Mouse (Mus musculus): Measurements from ENCODE around the gene Uqcc3.
"Not testable (repeated sequence)": the region's sequence is repeated elsewhere in the genome, so short reads cannot be mapped to it uniquely, and the experiment has no call there.

Uqcc3 gene

DNA sequence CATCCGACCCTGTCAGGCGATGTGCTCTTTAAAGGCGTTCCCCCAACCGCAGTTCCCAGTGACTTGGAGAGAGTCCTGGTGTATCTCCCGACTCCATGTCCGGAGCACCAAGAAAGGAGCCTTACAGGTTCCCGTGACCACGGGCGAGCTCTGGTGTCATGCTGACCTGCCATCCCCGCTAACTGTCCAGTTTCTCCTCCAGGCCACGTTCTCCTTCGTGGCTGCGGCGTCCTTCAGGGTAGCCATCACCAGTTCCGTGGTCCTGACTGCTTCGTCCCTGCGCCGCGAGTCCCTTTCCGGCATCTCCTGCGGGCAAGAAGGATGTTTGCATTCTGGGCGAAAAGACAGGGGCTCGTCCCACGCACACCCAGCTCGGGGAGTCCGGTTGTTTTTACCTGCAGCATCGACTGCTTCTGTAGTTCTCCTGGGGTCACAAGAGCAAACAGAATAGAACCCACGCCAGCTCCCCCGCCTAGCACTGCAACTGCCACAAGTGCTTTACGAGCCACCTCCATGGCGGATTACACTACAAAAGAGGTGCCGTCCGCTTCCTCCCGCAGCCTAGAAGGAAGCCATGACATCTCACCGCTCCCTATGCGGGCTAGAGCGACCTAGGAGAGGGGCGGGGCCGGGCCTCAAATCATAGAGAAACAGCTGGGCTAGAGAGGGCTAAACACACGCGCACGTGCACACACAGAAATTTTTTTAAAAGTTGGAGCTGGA lies at the start of gene Uqcc3:
Uqcc3 (minus strand) TSS at position 613 of the 723 bp plus-strand sequence.
- DNase-seq (ENCODE audit: low spot score) = peak; percentile 54

DNA sequence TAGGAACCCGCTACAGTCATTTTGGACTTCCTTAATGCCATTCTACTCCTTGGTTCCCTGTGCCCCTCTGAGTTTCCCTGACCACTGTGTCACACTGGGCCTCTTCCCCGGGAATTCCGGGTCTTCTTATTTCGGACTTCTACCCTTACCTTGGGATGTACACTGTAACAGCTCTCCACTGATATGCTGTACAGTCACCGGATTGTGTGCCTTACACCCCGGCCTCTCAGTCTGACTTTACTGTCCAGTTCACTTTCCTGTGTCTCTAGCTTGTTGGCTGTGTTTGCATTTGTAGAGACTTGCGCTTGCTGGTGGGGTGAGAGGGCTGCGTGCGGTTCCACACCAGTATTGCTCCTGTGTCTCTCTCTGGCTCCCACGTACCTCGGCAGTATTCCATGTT lies 49.4 kb upstream of the Uqcc3 start:
- DNase-seq (ENCODE audit: low spot score) = no peak

DNA sequence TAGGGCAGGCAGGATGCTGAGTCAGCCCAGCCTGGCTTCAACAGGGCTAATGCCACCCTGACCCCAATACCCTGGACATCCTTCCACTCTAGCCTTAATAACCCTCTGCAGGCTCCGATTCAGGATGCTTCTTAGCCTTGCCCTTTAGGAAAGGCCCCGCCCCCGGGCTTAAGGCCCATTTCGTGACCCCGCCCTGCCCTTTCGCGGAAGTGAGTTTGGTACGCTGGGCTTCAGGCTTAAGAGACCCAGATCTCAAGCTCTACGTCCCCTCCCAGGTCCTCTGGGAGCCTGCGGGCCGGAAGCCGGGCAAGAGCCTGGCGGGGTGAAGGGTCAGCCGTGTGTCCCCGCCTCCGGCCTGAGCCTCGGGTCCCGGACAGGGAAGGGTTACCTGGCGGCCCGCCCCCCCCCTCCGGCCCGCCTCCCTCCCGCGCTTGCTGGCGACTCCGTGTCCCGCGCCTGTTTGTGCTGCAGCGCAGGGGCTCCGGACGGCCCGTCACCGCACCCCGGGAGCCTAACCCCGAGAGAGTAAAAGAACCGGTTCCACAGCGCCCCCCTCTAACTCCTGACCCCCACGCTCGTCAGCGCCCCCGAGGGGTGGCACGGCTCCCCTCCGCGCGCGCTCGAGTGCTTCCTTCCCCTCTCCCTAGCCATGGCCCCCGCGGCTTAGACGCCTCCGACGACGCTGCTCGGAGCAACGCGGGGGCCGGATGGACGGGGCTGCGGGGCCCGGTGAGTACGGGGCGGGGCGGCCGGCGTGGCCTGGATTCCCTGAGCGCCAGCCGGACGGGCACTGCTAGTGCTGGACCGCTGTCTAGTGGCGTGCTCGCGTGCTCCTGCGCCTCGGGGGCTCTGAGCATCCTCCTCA lies 48.7 kb upstream of the Uqcc3 start, which contains the start of the genes Rom1 and Eml3:
Rom1 (minus strand) TSS at position 133 of the 865 bp plus-strand sequence.
Eml3 (plus strand) TSS at position 329 of the 865 bp plus-strand sequence.
- DNase-seq (ENCODE audit: low spot score) = no peak

DNA sequence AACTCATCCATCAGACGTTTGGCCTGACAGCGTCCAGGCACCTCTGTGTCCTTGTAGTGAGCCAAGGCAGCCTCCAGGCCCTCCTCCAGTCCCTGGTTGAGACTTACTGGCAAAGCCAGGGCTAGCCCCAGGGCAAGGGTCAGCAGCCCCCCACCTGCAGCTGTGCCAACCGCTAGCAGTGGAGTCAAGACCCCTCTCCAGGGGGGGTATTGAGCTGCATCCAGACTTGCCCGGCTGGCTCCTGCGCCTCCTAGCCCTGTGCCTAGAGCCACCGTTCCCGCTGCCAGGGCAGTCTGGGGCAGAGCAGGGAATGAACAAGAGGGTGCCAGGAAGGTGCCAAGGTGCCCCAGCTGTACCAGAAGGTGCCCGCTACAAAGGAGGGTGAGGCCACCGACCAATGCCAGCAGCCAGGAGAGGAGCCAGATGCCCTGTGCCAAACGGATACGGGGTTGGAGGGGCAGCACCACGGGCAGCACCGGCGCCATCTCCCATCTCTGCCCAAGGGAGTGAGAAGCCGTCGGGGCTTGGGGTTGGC lies 48.0 kb upstream of the Uqcc3 start:
- DNase-seq (ENCODE audit: low spot score) = no peak

DNA sequence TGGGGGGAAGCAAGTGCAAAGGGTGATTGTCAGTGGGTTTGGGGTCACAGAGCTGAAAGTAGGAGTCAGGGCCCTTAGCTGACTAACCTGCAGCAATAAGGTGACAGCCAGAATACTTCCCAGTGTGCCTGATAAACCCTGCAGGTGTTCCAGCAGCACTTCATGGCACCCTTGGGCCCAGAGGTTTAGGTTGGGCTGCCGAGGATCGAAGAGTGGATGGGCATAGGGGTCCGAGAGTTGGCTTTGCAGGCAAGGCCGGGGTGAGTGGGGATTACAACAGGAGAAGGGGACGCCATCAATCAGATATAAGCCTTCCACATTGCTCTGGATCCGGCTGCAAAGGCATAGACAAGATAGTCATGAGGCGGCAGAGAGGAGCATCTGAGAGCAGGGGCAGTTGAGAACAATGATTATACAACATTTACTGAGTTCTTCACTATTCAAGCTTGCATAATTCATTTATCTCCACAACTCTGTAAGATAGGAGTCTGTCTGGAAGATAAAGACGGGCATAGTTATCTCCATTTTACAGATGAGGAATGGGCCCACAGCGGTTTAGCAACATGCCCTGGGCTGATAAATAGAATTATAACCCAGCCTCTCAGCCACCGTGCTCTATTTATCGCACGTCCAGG lies 47.3 kb upstream of the Uqcc3 start:
- no peak for DNase-seq (ENCODE audit: low spot score)

DNA sequence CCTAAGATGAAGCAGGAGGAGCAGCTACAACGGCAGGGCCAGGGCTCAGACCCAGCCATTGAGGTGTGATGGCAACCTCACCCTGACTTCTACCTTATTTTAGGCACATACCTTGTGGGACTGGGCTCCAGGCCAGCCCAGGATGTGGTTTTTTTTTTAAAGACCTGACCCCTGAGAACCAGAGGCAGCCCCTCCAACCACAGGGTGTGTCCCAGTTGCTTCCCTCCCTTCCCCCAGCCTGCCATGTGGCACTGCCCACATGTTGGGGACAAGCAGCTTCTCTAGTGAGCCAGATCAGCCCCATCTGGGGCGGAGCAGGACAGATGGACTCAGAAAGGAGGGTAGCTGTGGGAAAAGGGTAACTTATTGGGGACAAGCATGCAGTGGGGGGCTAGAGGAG lies 46.0 kb upstream of the Uqcc3 start:
- DNase-seq (ENCODE audit: low spot score) = no peak

DNA sequence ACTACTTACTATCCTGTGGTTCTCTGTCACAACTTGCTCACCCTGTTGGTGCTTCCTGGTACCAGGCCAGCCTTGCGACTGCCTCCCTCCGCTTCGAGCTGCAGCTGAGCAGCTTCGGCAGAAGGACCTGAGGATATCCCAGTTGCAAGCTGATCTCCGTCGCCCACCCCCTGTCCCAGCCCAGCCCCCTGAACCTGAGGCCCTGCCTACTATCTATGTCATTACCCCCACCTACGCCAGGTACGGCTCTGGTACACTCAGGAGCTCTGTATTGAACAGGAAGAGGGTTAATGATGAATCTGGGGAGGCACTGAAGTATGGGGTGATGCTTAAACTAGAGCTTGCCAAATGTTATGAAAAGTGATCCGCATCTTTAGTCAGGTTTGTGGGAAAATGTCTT lies 41.0 kb upstream of the Uqcc3 start:
- DNase-seq (ENCODE audit: low spot score) = no peak

DNA sequence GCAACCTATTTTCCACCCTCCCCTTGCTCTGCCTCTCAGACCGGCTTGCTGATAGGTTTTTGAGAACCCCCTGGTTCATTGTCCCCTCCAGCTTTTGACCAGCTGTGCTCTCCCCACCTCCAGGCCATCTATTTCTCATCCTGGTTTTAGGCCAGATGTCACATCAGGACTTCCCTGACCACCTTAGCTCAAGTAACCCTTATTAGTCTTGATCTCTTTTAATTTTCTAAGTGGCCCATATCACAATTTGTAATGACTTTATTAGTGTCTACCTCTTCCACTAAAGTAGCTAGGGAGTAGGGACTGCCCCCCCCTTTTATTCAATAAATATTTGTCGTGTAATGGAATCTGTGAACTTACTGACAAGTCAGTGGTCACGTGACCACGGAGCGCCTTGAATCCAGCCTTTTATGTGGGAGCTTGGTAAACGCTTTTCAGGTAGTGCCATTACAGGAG lies 40.1 kb upstream of the Uqcc3 start:
- DNase-seq (ENCODE audit: low spot score) = no peak

DNA sequence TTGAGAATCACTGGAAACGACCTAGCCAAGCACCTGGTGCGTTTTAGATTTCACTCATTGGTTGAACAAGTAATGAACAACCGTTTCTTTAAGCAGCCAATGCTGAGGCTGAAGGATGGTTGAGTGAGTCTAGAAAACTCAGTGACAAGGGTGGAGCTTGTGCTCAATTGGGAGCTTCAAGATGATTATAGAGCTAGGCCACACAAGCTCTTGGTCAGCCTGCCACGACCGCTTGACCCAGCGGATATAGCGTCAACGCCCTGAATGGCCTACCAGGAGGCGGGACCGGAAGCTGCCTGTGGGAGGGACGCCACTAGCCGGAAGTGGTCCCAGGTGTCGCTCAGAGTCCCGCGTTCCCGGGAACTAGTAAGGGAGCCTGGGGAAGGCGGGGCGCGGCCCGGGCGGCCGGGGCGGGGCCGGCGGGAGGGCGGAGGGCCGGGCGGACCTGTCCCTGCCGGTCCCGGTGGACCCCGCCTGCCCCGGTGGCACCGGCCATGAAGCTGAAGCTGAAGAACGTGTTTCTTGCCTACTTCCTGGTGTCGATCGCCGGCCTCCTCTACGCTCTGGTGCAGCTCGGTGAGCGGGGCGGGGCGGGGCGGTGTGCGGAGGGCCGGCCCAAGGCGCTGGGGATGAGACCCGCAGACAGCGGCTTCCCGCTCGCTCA lies 39.5 kb upstream of the Uqcc3 start, which contains the start of gene B3gat3:
B3gat3 (plus strand) TSS at position 302 of the 664 bp plus-strand sequence.
- DNase-seq (ENCODE audit: low spot score) = peak; percentile 82

DNA sequence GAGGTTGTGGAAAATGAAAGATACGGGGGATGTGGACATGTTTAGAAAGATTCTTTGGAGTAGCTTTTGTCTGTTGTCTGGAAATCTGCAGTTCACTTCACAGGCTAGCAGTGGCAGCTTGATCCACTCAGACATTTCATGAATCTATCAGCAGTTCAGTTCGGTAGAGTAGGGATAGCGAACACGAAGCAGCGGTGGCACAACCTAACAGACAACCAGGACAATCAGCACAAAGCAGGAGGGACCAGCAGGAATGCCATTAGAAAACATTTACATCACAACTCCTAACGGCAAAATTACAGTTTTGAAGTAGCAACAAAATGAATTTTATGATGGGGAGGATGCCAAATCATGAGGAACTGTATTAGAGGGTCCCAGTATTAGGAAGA lies 39.0 kb upstream of the Uqcc3 start:
- DNase-seq (ENCODE audit: low spot score) = no peak

DNA sequence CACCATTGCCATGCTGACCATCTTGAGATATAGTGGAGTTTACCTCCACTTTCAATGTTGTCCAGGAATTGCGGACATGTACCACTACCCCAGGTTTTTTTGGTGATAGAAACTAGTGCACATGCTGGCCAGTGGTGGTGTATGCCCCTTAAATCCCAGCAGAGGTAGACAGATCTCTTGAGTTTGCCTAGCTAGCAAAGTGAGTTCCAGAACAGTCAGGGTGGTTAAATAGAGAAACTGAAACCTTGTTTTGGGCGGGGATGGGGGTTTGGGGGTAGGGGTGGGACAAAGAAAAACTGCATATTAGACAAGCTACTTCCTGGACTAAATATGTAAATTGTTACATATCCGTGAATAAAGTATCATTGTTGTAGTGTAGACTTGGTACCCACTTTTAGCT lies 38.3 kb upstream of the Uqcc3 start:
- no peak for DNase-seq (ENCODE audit: low spot score)

DNA sequence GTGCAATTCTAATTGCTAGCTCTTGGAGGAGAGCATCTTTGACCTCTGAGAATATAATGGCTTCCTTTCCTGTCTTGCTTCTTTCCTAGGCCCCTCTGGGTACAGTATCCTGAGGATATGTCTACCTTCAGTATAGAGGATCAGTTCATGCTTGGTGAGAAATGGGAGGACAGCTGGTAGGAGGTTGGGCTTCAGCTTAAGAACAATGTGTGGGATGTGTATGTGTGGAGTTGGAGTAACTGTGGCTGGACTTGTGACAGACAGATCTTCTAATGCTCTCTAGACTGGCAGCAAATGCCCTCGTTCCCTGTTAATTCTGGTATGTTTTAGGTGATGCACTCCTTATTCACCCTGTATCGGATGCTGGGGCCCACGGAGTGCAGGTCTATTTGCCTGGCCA lies 33.5 kb upstream of the Uqcc3 start:
- no peak for DNase-seq (ENCODE audit: low spot score)

DNA sequence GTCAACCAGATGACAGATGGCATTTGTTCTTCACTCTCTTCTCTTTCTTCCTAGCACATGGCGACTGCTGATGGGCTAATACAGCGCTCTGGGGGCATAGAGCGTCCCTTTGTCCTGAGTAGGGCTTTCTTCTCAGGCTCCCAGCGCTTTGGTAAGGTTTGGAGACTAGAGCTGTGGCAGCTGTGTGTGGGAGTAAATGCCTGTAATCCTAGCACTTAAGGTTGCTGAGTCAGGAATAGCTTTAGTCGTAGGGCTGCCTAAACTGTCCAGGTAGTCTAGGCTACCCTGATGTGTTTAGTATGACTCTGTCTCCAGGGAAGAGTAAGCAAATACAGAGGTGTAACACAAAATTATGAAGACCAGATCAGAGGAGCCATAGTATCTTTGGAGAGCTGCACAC lies 31.1 kb upstream of the Uqcc3 start:
- DNase-seq (ENCODE audit: low spot score) = no peak

DNA sequence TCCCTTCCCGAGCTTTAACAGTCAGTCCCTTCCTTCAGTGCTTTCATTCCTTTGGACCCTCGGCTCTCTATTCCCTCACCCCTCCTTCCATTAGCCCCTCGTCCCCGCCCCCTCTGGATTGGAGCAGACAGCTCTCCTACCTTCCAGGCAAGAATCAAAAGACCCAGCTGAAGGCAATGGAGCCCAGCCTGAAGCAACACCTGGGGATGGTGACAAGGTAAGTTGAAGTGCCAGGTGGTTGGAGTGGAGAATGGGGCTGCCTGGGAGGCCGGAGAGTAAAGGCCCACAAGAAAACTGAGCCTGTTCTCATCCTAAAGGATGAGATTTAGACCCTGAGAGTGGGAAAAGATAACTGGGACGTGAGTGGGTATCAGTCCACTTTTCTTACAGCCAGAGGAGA lies 27.8 kb upstream of the Uqcc3 start:
- no peak for DNase-seq (ENCODE audit: low spot score)

DNA sequence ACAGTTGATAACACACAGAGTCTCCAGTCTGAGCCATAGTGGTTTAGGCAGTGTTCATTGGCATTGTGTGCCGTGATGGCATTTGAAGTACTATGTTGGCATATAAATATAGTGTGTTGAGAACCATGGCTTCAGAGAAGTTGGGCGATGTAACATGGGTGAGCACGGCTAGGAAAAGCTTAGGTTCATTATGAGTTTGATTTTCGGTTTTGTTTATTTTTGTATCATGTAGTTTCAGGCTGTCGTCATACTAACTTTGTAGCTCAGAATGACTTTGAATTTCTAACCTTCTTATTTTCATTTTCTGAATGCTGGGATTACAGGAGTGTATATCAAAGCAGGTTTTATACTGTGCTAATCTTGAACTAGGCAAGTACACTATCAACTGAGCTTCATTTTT lies 22.7 kb upstream of the Uqcc3 start:
- DNase-seq (ENCODE audit: low spot score) = no peak

DNA sequence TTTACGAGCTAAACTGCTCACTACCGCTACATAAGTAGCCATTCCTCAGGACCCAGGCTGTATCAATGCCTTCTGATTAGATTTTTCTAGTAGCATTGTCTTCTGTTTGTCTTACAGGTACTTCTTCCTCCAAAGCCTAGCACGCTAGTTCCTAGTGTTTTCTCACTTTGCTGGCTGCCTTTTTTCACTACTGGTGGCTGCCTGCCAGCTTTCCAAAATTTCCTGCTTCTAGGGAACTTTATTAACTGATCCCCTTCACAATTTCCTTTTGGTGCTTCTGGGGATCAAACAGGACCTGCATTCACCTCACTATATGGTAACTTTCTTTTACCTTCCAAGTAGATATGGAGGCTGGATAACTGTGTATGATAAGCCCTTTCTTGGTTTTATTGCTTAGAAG lies 18.4 kb upstream of the Uqcc3 start:
- DNase-seq (ENCODE audit: low spot score) = no peak

DNA sequence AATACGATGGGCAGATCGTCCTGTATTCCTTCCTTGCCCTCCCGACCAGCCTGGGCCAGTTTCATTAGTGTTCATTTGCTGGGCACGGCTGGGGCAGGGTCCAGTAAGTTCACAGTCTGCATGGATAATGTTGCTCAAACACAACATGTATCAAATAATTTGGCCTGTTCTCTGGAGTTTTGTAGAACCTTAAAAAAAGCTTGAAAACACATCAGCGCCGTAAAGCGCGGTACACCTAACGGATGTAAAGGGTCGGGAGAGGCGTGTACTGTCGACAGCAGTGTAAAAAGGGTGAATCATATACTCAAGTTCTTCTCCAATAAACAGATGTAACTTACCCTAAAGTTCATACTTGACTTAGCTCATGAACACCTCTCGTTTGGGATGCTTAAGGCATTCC lies 17.9 kb upstream of the Uqcc3 start:
- no peak for DNase-seq (ENCODE audit: low spot score)

DNA sequence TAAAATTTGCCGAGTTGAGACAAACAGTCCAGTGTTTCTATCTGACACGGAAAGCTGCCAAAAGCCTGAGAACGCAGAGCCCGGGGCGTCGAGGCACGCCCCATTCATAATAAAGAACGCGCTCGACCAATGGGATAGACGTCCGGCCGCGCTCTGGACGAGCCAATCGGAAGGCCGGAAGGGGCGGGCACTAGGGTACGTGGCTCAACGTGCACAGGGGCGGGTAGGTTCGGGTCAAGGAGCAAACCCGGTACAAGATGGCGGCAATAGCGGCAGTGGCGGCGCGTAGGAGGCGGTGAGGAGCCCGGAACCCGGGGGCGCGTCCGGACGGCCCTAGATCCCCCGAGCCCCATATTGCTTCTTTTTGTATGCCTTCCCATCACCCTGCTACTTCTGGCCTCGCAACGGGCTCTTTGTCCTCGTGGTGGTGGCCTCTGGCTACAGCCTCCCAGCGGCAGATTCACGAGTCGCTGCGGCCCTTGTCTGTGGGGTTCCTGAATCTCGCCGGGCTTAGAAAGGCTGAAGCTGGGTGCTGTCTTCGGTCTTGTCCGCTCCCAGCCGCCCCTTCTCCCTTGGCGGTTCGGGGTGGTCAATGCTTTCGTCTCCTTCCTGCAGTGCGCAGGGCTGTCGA lies 17.3 kb upstream of the Uqcc3 start, which contains the start of gene Ganab:
Ganab (plus strand) TSS at position 207 of the 631 bp plus-strand sequence.
- peak; percentile 77 for DNase-seq (ENCODE audit: low spot score)

DNA sequence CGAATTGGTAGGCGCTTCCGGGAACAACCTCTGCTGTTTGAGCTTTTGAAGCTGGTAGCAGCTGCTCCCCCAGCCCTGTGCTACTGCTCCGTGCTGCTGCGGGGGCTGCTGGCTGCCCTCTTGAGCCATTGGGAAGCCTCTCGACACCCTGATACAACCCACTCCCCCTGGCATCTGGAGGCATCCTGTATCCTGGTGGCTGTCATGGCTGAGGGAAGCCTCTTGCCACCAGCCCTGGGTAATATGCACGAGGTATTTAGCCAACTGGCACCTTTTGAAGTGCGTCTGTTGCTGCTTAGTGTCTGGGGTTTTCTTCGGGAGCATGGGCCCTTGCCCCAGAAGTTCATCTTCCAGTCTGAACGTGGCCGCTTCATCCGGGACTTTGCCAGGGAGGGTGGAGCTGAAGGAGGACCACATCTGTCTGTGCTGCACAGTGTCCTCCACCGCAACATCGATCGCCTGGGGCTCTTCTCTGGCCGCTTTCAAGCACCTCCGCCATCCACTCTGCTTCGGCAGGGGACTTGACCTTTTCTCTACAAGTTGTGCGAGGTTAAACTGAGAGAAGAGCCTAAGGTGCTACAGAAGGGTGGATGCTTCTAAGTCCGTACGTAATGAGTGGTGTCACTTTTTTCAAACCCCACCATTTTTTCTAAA lies 16.6 kb upstream of the Uqcc3 start:
- not testable (repeated sequence) for DNase-seq (ENCODE audit: low spot score)

DNA sequence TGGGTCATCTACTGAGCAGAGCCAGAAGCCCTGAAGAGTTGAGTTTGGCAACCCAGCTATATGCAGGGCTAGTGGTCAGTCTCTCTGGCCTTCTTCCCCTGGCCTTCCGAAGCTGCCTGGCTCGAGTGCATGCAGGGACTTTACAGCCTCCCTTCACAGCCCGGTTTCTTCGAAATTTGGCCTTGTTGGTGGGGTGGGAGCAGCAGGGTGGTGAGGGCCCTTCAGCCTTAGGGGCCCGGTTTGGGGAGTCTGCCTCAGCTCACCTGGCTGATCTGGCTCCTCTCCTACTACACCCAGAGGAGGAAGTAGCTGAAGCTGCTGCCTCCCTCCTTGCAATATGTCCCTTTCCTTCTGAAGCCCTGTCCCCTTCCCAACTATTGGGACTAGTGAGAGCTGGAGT lies 15.5 kb upstream of the Uqcc3 start:
- not testable (repeated sequence) for DNase-seq (ENCODE audit: low spot score)
